Comparison of ENCODE assay signal across 12 mouse cellular contexts in the genomic region with DNA sequence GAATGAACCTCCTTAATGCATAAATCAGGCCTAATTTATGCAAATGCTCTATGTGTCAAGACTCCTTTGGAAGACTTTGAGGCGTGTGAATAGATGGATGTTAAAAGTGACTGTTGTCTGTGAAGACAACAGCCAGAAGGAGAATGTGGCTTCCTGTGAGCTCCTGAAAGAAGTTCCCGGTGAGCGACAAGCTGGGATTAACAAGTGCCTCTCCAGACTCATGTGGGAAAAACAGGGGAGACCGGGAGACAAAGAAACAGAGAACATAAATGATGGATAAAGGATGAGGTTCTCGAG.
DNase-seq lines count a peak whose midpoint lies in the region; ATAC-seq and TF ChIP-seq lines count a peak whose summit lies in the region.
"Had no signal": no experiment of that assay in that cellular context is flagged by ENCODE, and none has a peak within 500 bp of the region (broad histone marks: within the 10 kb centered on the region; RNA-seq: fewer than 3 reads in every experiment).

No protein-coding gene starts in this region.

- ATAC-seq in heart, postnatal 0 days (ENCODE audit: insufficient read depth, low read depth) = no peak
- peak; percentile 38 for ATAC-seq in forebrain, embryonic 16.5 days

- WGBS in heart, postnatal 0 days = 28% methylated on average over 5 of the region's 5 CpGs
- 5% methylated on average over 5 of the region's 5 CpGs for WGBS in forebrain, embryonic 16.5 days

- H3K4me1 ChIP-seq in heart, postnatal 0 days (ENCODE audit: control insufficient read depth, insufficient read depth) = peaks cover 34% of the 10 kb centered on the region
- H3K4me1 ChIP-seq in forebrain, embryonic 16.5 days (replicated peaks; ENCODE audit: control insufficient read depth, insufficient read depth, low read length) = peaks cover 28% of the 10 kb centered on the region

- no peak overlapping the region for H3K9ac ChIP-seq in heart, postnatal 0 days (replicated peaks; ENCODE audit: low read depth, low read length)
- no peak overlapping the region for H3K9ac ChIP-seq in forebrain, embryonic 16.5 days (replicated peaks; ENCODE audit: low read depth, low read length)

- no peak overlapping the region for H3K4me3 ChIP-seq in heart, postnatal 0 days (ENCODE audit: low read depth, low read length)
- no peak overlapping the region for H3K4me3 ChIP-seq in forebrain, embryonic 16.5 days (replicated peaks; ENCODE audit: low read length)
- H3K4me3 ChIP-seq: erythroblast, embryonic 14.5 days had no signal

- peak; percentile 58 for DNase-seq in embryo, embryonic 10 days (ENCODE audit: low spot score)
- DNase-seq in embryo, embryonic 9.5 days (ENCODE audit: extremely low spot score) = no peak
- no peak for DNase-seq in heart, postnatal 0 days (ENCODE audit: low spot score)
- DNase-seq in heart, adult 9 months (ENCODE audit: low spot score in 2 of 2) = no peak
- peak; percentile 26 for DNase-seq in R1 (ENCODE audit: low read depth, low spot score)
- DNase-seq in yolk sac, embryonic 10.5 days (ENCODE audit: low spot score) = no peak
- no peak for DNase-seq in kidney, adult 8-10 months
- DNase-seq: cerebellum, adult 8-10 months; right cerebral cortex, postnatal 14 days had no signal

- no peak for TF ChIP-seq EP300 in heart, postnatal 0 days (IDR thresholded peaks at IDR 0.05; ENCODE audit: low read depth)

- H3K27me3 ChIP-seq in heart, postnatal 0 days (ENCODE audit: control insufficient read depth, insufficient read depth, low read length) = no peaks in the 10 kb centered on the region
- H3K27me3 ChIP-seq in forebrain, embryonic 16.5 days (replicated peaks; ENCODE audit: control insufficient read depth, insufficient read depth, low read length) = no peaks in the 10 kb centered on the region
- H3K27me3 ChIP-seq: kidney, embryonic 15.5 days had no signal

- no peak for TF ChIP-seq CTCF in heart, postnatal 0 days (IDR thresholded peaks at IDR 0.05; ENCODE audit: low read depth)

- H3K36me3 ChIP-seq in heart, postnatal 0 days (replicated peaks; ENCODE audit: control insufficient read depth, insufficient read depth, low read length) = peaks cover 14% of the 10 kb centered on the region
- no peaks in the 10 kb centered on the region for H3K36me3 ChIP-seq in forebrain, embryonic 16.5 days (ENCODE audit: control insufficient read depth, insufficient read depth)
- H3K36me3 ChIP-seq: kidney, embryonic 15.5 days had no signal

- peak overlapping the region; percentile 23; the same call in 1 of the 2 replicates for H3K27ac ChIP-seq in heart, postnatal 0 days (ENCODE audit: low read depth)
- no peak overlapping the region for H3K27ac ChIP-seq in forebrain, embryonic 16.5 days (ENCODE audit: low read length)

- H3K9me3 ChIP-seq in heart, postnatal 0 days (replicated peaks; ENCODE audit: control insufficient read depth, low read length) = no peaks in the 10 kb centered on the region
- H3K9me3 ChIP-seq in forebrain, embryonic 16.5 days (ENCODE audit: control insufficient read depth, low read length) = no peaks in the 10 kb centered on the region
- H3K9me3 ChIP-seq: kidney, embryonic 15.5 days had no signal

- no peak overlapping the region for H3K4me2 ChIP-seq in heart, postnatal 0 days (ENCODE audit: low read depth, low read length)
- peak overlapping the region; percentile 25; the same call in 1 of the 2 replicates for H3K4me2 ChIP-seq in forebrain, embryonic 16.5 days (ENCODE audit: low read length)

Comparison
In these comparisons a context has a peak if more than half of its experiments do, and no peak if none do; other contexts are left out.
1. DNase-seq: peak in embryo, embryonic 10 days (single experiment) and R1 (single experiment); none in embryo, embryonic 9.5 days (single experiment), heart, postnatal 0 days (single experiment), heart, adult 9 months (0 of 2), yolk sac, embryonic 10.5 days (single experiment) and kidney, adult 8-10 months (0 of 2).